Mouse (Mus musculus) ES-Bruce4 (cell line): ENCODE results near the gene Ninl. TPM values are rescaled to one million over a fixed set of nuclear protein-coding genes. Genes with fewer than 3 reads are reported as not detected.

Experiments
- H3K27ac ChIP-seq: 2 replicates; pipeline ENCODE4 v1.5.1; 2012; ENCODE audit warnings: low read length, inconsistent platforms; ENCODE audit not compliant: insufficient read depth
- H3K27me3 ChIP-seq: 2 replicates; pipeline ENCODE4 v1.6.1; 2012; ENCODE audit warnings: mild to moderate bottlenecking, low read length, inconsistent platforms; ENCODE audit not compliant: control insufficient read depth, poor library complexity, insufficient read depth, severe bottlenecking
- H3K36me3 ChIP-seq: 2 replicates; pipeline ENCODE4 v1.6.1; 2012; ENCODE audit warnings: inconsistent platforms, mild to moderate bottlenecking, low read length, moderate library complexity; ENCODE audit not compliant: control insufficient read depth, poor library complexity, insufficient read depth, severe bottlenecking
- H3K4me1 ChIP-seq: one replicate; pipeline ENCODE4 v1.8.1; 2011; ENCODE audit warnings: low read length; ENCODE audit not compliant: control insufficient read depth, insufficient read depth
- H3K4me3 ChIP-seq: 2 replicates; pipeline ENCODE4 v1.5.1; 2011; ENCODE audit warnings: low read depth, mild to moderate bottlenecking, low read length
- H3K9ac ChIP-seq: 2 replicates; pipeline ENCODE4 v1.6.1; 2012; ENCODE audit warnings: low read depth, mild to moderate bottlenecking, inconsistent platforms; ENCODE audit not compliant: poor library complexity, severe bottlenecking
- H3K9me3 ChIP-seq: replicated peaks from 2 replicates; pipeline ENCODE4 v1.6.1; 2012; ENCODE audit warnings: mild to moderate bottlenecking, low read length, inconsistent platforms; ENCODE audit not compliant: control insufficient read depth, poor library complexity, insufficient read depth, severe bottlenecking
- CTCF ChIP-seq: IDR thresholded peaks from one replicate; pipeline ENCODE4 v1.8.1; 2011; ENCODE audit warnings: low read depth, low read length
- EP300 ChIP-seq: IDR thresholded peaks from 2 replicates; pipeline ENCODE4 v1.6.1; 2011; ENCODE audit warnings: low read depth, low read length; ENCODE audit not compliant: insufficient read depth
- POLR2A ChIP-seq: IDR thresholded peaks from one replicate; pipeline ENCODE4 v1.8.1; 2011; ENCODE audit warnings: low read length; ENCODE audit not compliant: insufficient read depth
- polyA plus RNA-seq: library from polyadenylated mRNA; stranded (reverse); fragments of >200 nt; gene quantifications from 2 replicates; pipeline ENCODE4 v1.2.4, GENCODE M21; 2011; ENCODE audit warnings: low read depth; ENCODE audit not compliant: missing spikeins, insufficient read depth, insufficient read length

Gene Ninl
- polyA plus RNA-seq, 1 experiment: 24.7 TPM

- Histone ChIP-seq H3K4me3 (no peak overlapping the region), H3K9ac (no peak overlapping the region), H3K9me3 (no peaks in the 10 kb centered on the region), H3K36me3 (peaks cover 16% of the 10 kb centered on the region), H3K4me1 (no peaks in the 10 kb centered on the region), H3K27ac (no peak overlapping the region), H3K27me3 (no peaks in the 10 kb centered on the region)
- TF ChIP-seq EP300 (no peak), CTCF (no peak), POLR2A (no peak)
Observed at GRCm38 (mm10) chr2:150923505-150923904, 115.7 kb downstream of the Ninl start.

- H3K9me3 ChIP-seq: no peaks in the 10 kb centered on the region
- TF ChIP-seq CTCF (no peak), POLR2A (no peak), EP300 (no peak)
- no peak overlapping the region for H3K27ac ChIP-seq
- no peaks in the 10 kb centered on the region for H3K27me3 ChIP-seq
- H3K9ac ChIP-seq: no peak overlapping the region
- H3K4me3 ChIP-seq: no peak overlapping the region
- H3K4me1 ChIP-seq: no peaks in the 10 kb centered on the region
- peaks cover 18% of the 10 kb centered on the region for H3K36me3 ChIP-seq
Observed at GRCm38 (mm10) chr2:150923026-150923425, 116.2 kb downstream of the Ninl start.

- Histone ChIP-seq H3K36me3 (peaks cover 22% of the 10 kb centered on the region), H3K27me3 (no peaks in the 10 kb centered on the region), H3K4me3 (no peak overlapping the region), H3K4me1 (no peaks in the 10 kb centered on the region), H3K9ac (no peak overlapping the region), H3K9me3 (no peaks in the 10 kb centered on the region), H3K27ac (no peak overlapping the region)
- no peak for TF ChIP-seq POLR2A
- TF ChIP-seq CTCF: no peak
- no peak for TF ChIP-seq EP300
Observed at GRCm38 (mm10) chr2:150922165-150922564, 117.0 kb downstream of the Ninl start.

- Histone ChIP-seq H3K36me3 (peaks cover 26% of the 10 kb centered on the region), H3K4me3 (no peak overlapping the region), H3K27ac (no peak overlapping the region), H3K27me3 (no peaks in the 10 kb centered on the region), H3K9me3 (no peaks in the 10 kb centered on the region), H3K9ac (no peak overlapping the region), H3K4me1 (no peaks in the 10 kb centered on the region)
- TF ChIP-seq EP300: no peak
- no peak for TF ChIP-seq CTCF
- TF ChIP-seq POLR2A: no peak
Observed at GRCm38 (mm10) chr2:150921697-150922096, 117.5 kb downstream of the Ninl start.

GRCm38 (mm10) chr2:150920543-150920942 lies 118.6 kb downstream of the Ninl start:
- no peaks in the 10 kb centered on the region for H3K27me3 ChIP-seq
- peaks cover 30% of the 10 kb centered on the region for H3K36me3 ChIP-seq
- TF ChIP-seq CTCF: no peak
- TF ChIP-seq EP300: no peak
- no peak for TF ChIP-seq POLR2A
- H3K27ac ChIP-seq: no peak overlapping the region
- H3K9ac ChIP-seq: no peak overlapping the region
- H3K4me1 ChIP-seq: no peaks in the 10 kb centered on the region
- no peaks in the 10 kb centered on the region for H3K9me3 ChIP-seq
- H3K4me3 ChIP-seq: no peak overlapping the region

- Histone ChIP-seq H3K9me3 (no peaks in the 10 kb centered on the region), H3K9ac (no peak overlapping the region), H3K4me1 (no peaks in the 10 kb centered on the region), H3K4me3 (no peak overlapping the region), H3K36me3 (peaks cover 30% of the 10 kb centered on the region), H3K27me3 (no peaks in the 10 kb centered on the region), H3K27ac (no peak overlapping the region)
- no peak for TF ChIP-seq CTCF
- TF ChIP-seq POLR2A: no peak
- TF ChIP-seq EP300: no peak
Observed at GRCm38 (mm10) chr2:150918720-150919119, 120.5 kb downstream of the Ninl start.
